Comparison of ENCODE assay signal across 1 mouse cellular context in the genomic region with DNA sequence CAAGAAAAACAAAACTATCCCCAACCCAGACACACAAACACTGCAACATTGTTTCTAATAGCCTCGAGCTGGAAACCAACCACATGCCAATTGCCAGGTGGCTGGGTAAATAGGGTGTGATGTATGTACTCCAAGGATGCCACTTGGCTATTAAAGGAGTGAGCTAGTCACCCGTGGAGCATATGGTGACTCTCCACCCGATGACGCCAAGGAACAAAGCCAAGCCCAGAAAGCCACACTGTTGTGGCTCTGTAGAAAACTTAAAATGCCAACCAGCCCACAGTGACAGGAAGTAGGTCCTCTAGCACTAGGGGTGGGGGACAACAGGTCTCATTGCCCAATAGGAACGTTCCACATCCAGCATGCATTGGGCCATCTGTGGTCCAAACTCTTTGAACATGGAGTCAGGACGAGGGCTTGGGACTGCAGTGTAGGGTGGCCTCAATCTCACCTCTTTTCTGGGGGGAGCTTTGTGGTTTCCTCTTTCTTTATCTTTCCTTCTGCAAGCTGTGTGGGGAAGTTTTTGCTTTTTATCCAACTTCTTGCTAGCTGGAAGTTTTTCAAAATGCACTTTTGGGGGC.
TF ChIP-seq lines count a peak whose summit lies in the region.

No protein-coding gene starts in this region.

TF ChIP-seq in CH12.LX, 34 proteins besides CTCF, POLR2A, EP300 and RAD21 (continued from another document):
- no peak for TF ChIP-seq USF1 (IDR thresholded peaks at IDR 0.05; ENCODE audit: low read depth, low read length)
- TF ChIP-seq E2F4 (IDR thresholded peaks at IDR 0.05; ENCODE audit: insufficient replicate concordance, low read depth, low read length) = no peak
- no peak for TF ChIP-seq JUND (conservative IDR thresholded peaks at IDR 0.05; ENCODE audit: low read depth, low read length)
- TF ChIP-seq MYC (IDR thresholded peaks at IDR 0.05; ENCODE audit: low read depth, low read length) = peak; percentile 42; the same call in 1 of the 2 replicates
- TF ChIP-seq USF2 (conservative IDR thresholded peaks at IDR 0.05; ENCODE audit: low read depth, low read length) = no peak
- peak; percentile 51; the same call in 1 of the 2 replicates for TF ChIP-seq SIN3A (IDR thresholded peaks at IDR 0.05; ENCODE audit: low read length)
- peak; percentile 38; the same call in 1 of the 2 replicates for TF ChIP-seq TCF12 (IDR thresholded peaks at IDR 0.05; ENCODE audit: low read depth, low read length)
- peak; percentile 30; the same call in 1 of the 2 replicates for TF ChIP-seq ETS1 (conservative IDR thresholded peaks at IDR 0.05; ENCODE audit: low read depth, low read length)
TF ChIP-seq in CH12.LX: peak in this region for 12.
